Mouse (Mus musculus): ENCODE measurements around the gene Tcf7l1.

Tcf7l1 gene

GRCm38 (mm10) chr6:72783780-72784179, 5.3 kb downstream of the Tcf7l1 start:
- no peak for DNase-seq

- no peak for DNase-seq
Observed at GRCm38 (mm10) chr6:72778779-72779776, 10.0 kb downstream of the Tcf7l1 start.

- no peak for DNase-seq
Observed at GRCm38 (mm10) chr6:72777212-72777611, 11.8 kb downstream of the Tcf7l1 start.

GRCm38 (mm10) chr6:72774275-72774674, 14.8 kb downstream of the Tcf7l1 start:
- no peak for DNase-seq

- no peak for DNase-seq
Observed at GRCm38 (mm10) chr6:72769915-72770776, 18.9 kb downstream of the Tcf7l1 start.

GRCm38 (mm10) chr6:72769343-72769742, 19.7 kb downstream of the Tcf7l1 start:
- DNase-seq, result no peak

- DNase-seq, result peak; percentile 87 to 89
Observed at GRCm38 (mm10) chr6:72768804-72769203, 20.2 kb downstream of the Tcf7l1 start.

GRCm38 (mm10) chr6:72768097-72768496, 21.0 kb downstream of the Tcf7l1 start:
- DNase-seq, result no peak

- DNase-seq, result no peak
Observed at GRCm38 (mm10) chr6:72763616-72764015, 25.4 kb downstream of the Tcf7l1 start.

GRCm38 (mm10) chr6:72761645-72762044, 27.4 kb downstream of the Tcf7l1 start:
- peak in 1 of 2 experiments; percentile 22 for DNase-seq

- peak; percentile 45 to 56 for DNase-seq
Observed at GRCm38 (mm10) chr6:72758239-72759017, 30.6 kb downstream of the Tcf7l1 start.

GRCm38 (mm10) chr6:72755267-72755889, 33.7 kb downstream of the Tcf7l1 start:
- no peak for DNase-seq

- DNase-seq, result no peak
Observed at GRCm38 (mm10) chr6:72754215-72754614, 34.8 kb downstream of the Tcf7l1 start.

- DNase-seq, result no peak
Observed at GRCm38 (mm10) chr6:72753782-72754181, 35.3 kb downstream of the Tcf7l1 start.

- DNase-seq, result peak in 1 of 2 experiments; percentile 26
Observed at GRCm38 (mm10) chr6:72752824-72753223, 36.2 kb downstream of the Tcf7l1 start.

- DNase-seq, result no peak
Observed at GRCm38 (mm10) chr6:72751210-72751609, 37.8 kb downstream of the Tcf7l1 start.

- no peak for DNase-seq
Observed at GRCm38 (mm10) chr6:72748882-72749437, 40.1 kb downstream of the Tcf7l1 start.

- no peak for DNase-seq
Observed at GRCm38 (mm10) chr6:72748421-72748820, 40.6 kb downstream of the Tcf7l1 start.

- DNase-seq, result no peak
Observed at GRCm38 (mm10) chr6:72747814-72748213, 41.2 kb downstream of the Tcf7l1 start.

GRCm38 (mm10) chr6:72747156-72747555, 41.9 kb downstream of the Tcf7l1 start:
- no peak for DNase-seq

- DNase-seq, result peak in 1 of 2 experiments; percentile 18
Observed at GRCm38 (mm10) chr6:72745781-72746180, 43.3 kb downstream of the Tcf7l1 start.

Data from kidney, postnatal 25 days (tissue).